Mouse (Mus musculus): Measurements from ENCODE around the gene Gas1. TPM values are rescaled to one million over a fixed set of nuclear protein-coding genes. Genes with fewer than 3 reads are reported as not detected.

The Gas1 gene
- total RNA-seq, 1 experiment from 2014 or later = not detected

DNA sequence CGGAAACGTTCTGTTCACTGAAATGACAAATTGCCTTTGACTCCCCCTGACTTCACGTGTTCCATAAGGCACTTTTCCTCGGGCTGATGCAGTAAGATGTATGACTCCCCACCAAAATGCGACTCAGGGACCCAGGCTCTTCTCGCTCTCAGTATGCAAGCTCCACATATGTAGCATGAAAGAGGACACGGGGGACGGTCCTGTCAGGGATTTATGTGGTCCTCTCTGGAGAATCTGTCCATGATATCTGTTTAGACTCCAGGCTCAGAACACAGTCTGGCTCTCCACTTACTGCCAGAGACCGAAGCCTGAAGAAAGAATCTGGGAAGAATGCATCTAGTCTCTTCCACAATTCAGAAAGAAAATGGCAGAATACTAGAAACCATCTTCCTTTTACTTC is 47.6 kb downstream of the Gas1 start:
- no peak for ATAC-seq (replicated peaks; ENCODE audit: insufficient number of reproducible peaks, low FRiP score, low TSS enrichment, poor library complexity, severe bottlenecking)

DNA sequence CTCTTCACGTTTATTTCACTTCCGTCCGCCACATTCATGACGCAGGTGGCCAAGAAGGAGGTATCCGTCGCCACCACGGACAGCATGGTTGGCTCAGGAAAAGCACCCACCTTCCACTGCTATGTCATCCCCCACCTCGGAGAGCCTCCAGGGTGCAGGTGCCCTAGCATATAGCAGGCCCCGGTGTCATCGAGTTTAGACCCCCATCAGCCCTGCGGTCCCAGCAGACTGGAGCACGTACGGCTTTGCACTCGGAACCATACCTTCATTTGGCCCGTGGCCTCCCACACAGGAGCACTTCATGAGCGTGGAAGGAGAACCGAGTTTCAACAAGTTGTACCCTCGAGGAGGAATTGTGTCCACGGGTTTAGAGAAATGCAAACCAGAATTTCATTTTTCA is 50.8 kb downstream of the Gas1 start:
- no peak for ATAC-seq (replicated peaks; ENCODE audit: insufficient number of reproducible peaks, low FRiP score, low TSS enrichment, poor library complexity, severe bottlenecking)

DNA sequence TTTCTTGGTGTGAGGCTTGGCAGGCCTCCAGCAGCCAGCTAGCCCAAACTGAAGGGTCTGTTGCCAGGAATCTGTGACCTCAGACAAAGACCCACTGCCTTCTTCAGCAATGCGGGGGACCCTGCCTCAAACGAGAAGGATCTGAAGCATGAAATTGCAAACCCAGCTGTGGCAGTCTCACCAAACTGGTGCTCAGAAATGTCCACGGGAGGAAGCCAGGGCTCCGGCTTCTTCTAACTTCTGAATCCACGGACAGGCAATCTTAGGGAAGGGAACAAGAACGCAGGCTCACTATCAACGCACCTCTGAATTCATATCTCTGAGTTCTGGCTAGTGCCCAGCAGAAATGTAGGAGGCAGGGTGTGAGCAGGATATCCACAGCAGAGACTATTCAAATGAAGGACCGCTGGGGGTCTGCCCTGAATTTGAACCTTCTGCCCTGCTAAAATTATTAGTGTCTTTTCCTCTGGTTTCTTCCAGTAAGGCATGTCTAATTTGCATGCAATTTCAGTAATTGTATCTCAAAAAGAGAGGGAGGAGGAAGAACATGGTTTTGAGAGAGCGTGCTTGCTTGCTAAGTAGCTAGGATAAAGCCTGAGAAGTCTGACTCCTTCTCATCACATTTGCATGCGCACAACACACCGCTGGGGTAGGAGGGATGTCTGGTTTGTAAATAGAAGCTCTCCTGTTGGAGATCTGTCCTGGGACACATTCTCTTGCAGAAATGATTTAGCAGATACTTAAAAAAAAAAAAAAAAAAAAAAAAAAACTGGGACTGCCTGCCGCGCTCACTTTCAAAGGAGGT is 51.5 kb downstream of the Gas1 start:
- no peak for ATAC-seq (replicated peaks; ENCODE audit: insufficient number of reproducible peaks, low FRiP score, low TSS enrichment, poor library complexity, severe bottlenecking)

DNA sequence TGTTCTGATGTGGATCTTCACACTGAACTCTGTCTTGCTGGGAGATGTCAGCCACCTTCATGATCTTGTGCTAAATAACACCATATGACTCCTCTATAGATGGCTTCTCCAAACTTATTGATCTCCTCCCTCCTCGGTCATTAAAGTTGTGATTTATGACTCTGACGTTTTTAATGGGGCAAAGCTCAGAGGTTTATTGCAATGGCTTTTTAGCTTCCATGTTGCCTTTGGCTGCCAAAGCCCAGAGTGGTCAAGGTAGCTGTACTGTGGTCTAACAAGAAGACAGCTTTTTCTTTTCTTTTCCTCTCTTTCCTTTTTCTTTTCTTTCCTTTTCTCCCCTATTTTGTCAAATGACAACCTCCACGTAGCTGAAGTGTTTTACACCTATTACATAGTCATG is 52.1 kb downstream of the Gas1 start:
- no peak for ATAC-seq (replicated peaks; ENCODE audit: insufficient number of reproducible peaks, low FRiP score, low TSS enrichment, poor library complexity, severe bottlenecking)

DNA sequence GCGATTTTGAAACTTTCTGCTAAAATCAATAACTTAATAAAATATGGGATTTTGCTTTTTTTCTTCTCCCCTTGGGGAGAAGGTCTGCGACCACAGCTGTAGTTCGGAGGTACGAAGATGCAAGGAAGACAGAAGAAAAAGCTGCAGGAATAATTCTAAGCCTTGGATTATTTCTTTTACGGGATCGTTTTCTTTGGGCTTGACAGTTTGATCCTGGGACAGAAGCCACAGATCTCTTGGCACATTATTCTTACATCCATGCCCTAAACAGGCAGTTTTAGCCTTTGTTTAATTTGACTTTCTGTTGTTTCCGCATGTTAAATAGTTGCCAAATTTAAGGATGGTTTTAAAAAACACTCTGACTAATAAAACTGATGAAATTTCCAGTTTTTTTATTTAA is 52.7 kb downstream of the Gas1 start:
- ATAC-seq (replicated peaks; ENCODE audit: insufficient number of reproducible peaks, low FRiP score, low TSS enrichment, poor library complexity, severe bottlenecking) = no peak

Measured in monocyte, adult 5-6 weeks (primary cell).